Mouse (Mus musculus): ENCODE results near the gene Sel1l3. TPM values are rescaled to one million over a fixed set of nuclear protein-coding genes. Genes with fewer than 3 reads are reported as not detected.

The Sel1l3 gene
- polyA plus RNA-seq, 1 experiment: 47.7 TPM

- Histone ChIP-seq H3K27ac (ENCODE audit: insufficient read depth, low read length) (no peak overlapping the region), H3K4me1 (ENCODE audit: control insufficient read depth, insufficient read depth, low read length) (no peaks in the 10 kb centered on the region), H3K4me3 (ENCODE audit: insufficient read depth, low read length) (no peak overlapping the region)
- no peak for TF ChIP-seq CTCF (IDR thresholded peaks at IDR 0.05; ENCODE audit: extremely low read depth, insufficient read depth, low read length)
- no peak for TF ChIP-seq POLR2A (IDR thresholded peaks at IDR 0.05; ENCODE audit: extremely low read depth, insufficient read depth, low read length)
These were observed 11.7 kb upstream of the Sel1l3 start for GRCm38 (mm10) chr5:53225434-53225833.

- no peak overlapping the region for H3K4me3 ChIP-seq (ENCODE audit: insufficient read depth, low read length)
- peaks cover 1% of the 10 kb centered on the region; the same call in 1 of the 2 replicates for H3K4me1 ChIP-seq (ENCODE audit: control insufficient read depth, insufficient read depth, low read length)
- no peak overlapping the region for H3K27ac ChIP-seq (ENCODE audit: insufficient read depth, low read length)
- no peak for TF ChIP-seq POLR2A (IDR thresholded peaks at IDR 0.05; ENCODE audit: extremely low read depth, insufficient read depth, low read length)
- no peak for TF ChIP-seq CTCF (IDR thresholded peaks at IDR 0.05; ENCODE audit: extremely low read depth, insufficient read depth, low read length)
These were observed 1.1 kb upstream of the Sel1l3 start for GRCm38 (mm10) chr5:53214801-53215200.

DNA sequence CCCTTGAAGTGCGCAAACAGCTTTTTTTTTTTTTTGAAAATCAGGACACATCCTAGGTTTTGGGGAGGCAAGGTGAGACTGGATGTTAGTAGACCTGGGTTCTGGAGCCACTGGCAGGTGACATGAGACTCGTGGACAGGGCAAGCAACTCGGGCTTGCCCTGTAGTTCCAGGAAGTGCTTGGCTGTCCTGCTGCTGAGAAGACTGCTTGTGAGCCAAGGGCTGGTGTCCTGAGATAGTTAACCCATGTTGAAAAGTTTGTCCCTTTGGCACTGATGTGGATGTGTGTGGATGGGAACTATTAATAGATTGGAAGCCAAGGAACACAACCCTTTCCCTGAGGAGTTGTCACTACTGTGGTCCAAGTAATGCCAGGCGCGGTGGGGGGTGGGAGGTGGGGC, 635 bp upstream of the Sel1l3 start:
- peak overlapping the region; percentile 88 for H3K4me3 ChIP-seq (ENCODE audit: insufficient read depth, low read length)
- H3K27ac ChIP-seq (ENCODE audit: insufficient read depth, low read length): no peak overlapping the region
- H3K4me1 ChIP-seq (ENCODE audit: control insufficient read depth, insufficient read depth, low read length): peaks cover 1% of the 10 kb centered on the region; the same call in 1 of the 2 replicates
- no peak for TF ChIP-seq CTCF (IDR thresholded peaks at IDR 0.05; ENCODE audit: extremely low read depth, insufficient read depth, low read length)
- TF ChIP-seq POLR2A (IDR thresholded peaks at IDR 0.05; ENCODE audit: extremely low read depth, insufficient read depth, low read length): no peak

DNA sequence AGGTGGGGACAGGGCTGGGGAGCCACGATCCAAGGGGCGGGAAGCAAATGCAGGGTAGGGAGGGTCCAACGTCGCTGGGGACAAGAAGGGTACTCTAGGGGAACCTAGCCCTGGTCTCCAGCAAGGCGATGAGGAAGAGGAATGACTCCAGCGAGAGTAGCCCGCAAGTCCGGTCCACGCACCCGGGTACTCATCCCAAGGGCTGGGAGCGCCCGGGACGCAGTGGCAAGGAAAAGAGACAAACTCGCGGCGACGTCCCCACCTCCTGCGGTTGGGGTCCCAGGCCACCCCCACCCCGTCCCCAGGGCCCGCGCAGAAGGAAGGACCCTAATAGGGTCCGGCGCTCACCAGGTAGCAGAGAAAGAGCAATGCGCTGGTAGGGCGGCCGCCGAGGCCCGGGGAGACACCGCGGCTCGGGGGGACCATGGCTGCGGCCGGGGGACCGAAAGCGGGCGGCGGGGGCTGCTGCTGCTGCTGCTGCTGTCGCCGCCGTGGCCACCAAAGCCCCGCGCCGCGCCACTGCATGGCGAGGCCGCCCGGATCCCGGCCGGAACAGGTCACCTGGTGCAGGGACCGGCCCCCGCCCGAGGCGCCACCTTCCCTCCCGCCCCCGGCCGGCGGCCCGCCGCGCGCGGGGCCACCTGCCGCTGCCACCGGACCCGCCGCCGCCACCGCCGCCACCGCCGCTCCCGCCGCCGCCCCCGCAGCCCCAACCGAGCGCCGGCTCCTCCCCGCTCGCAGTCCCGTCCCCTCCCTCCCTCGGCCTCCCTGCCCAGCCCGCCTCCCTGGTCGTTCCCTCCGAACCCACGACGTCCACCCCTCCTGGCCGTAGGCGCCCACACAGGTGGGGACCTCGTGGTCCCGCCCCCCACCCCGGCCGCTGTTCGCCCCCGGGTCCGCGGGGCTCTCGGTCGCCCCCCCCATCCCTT, 681 bp downstream of the Sel1l3 start:
- no peak for TF ChIP-seq POLR2A (IDR thresholded peaks at IDR 0.05; ENCODE audit: extremely low read depth, insufficient read depth, low read length)
- TF ChIP-seq CTCF (IDR thresholded peaks at IDR 0.05; ENCODE audit: extremely low read depth, insufficient read depth, low read length): no peak
- H3K27ac ChIP-seq (ENCODE audit: insufficient read depth, low read length): peak overlapping the region; percentile 51; the same call in 1 of the 2 replicates
- H3K4me1 ChIP-seq (ENCODE audit: control insufficient read depth, insufficient read depth, low read length): peaks cover 1% of the 10 kb centered on the region; the same call in 1 of the 2 replicates
- H3K4me3 ChIP-seq (ENCODE audit: insufficient read depth, low read length): peak overlapping the region; percentile 88

DNA sequence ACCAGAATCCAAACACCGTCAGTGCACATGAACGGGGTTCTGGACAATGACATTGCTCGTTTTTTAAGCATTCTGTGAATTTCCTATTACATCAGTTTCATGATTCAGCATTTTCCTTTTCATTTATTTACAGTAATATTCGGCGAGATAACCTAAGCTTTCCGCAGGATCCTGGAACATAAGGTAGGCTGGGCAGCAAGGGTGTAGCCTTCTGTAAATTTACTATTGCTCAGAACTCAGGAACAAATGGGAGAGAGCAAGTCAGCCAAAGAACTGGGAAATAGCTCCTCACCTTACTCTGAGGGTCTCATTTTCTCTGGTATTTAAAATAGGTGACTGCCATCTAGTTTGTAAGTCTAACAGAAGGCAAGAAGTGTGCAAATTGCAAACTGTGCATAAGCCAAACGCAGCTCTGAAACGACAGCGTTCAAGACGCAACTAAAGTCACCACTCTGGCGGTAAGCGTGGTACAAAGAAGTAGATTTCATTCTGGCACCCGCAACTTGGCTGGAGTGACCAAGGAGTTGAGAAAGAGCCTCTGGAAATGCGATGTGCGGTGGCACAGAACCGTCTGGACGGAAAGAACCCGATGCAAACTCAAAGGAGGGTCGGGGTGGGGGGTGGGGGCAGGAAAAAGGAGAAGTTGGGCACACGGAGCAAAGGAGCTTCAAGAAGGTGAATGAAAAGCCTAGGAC, 1.5 kb downstream of the Sel1l3 start:
- TF ChIP-seq CTCF (IDR thresholded peaks at IDR 0.05; ENCODE audit: extremely low read depth, insufficient read depth, low read length) (no peak), POLR2A (IDR thresholded peaks at IDR 0.05; ENCODE audit: extremely low read depth, insufficient read depth, low read length) (no peak)
- peaks cover 1% of the 10 kb centered on the region; the same call in 1 of the 2 replicates for H3K4me1 ChIP-seq (ENCODE audit: control insufficient read depth, insufficient read depth, low read length)
- no peak overlapping the region for H3K27ac ChIP-seq (ENCODE audit: insufficient read depth, low read length)
- H3K4me3 ChIP-seq (ENCODE audit: insufficient read depth, low read length): peak overlapping the region; percentile 88

- peaks cover 1% of the 10 kb centered on the region; the same call in 1 of the 2 replicates for H3K4me1 ChIP-seq (ENCODE audit: control insufficient read depth, insufficient read depth, low read length)
- TF ChIP-seq POLR2A (IDR thresholded peaks at IDR 0.05; ENCODE audit: extremely low read depth, insufficient read depth, low read length) (no peak), CTCF (IDR thresholded peaks at IDR 0.05; ENCODE audit: extremely low read depth, insufficient read depth, low read length) (no peak)
- peak overlapping the region; percentile 88 for H3K4me3 ChIP-seq (ENCODE audit: insufficient read depth, low read length)
- H3K27ac ChIP-seq (ENCODE audit: insufficient read depth, low read length): no peak overlapping the region
These were observed 2.5 kb downstream of the Sel1l3 start for GRCm38 (mm10) chr5:53211241-53211640.

- TF ChIP-seq CTCF (IDR thresholded peaks at IDR 0.05; ENCODE audit: extremely low read depth, insufficient read depth, low read length) (no peak), POLR2A (IDR thresholded peaks at IDR 0.05; ENCODE audit: extremely low read depth, insufficient read depth, low read length) (no peak)
- no peak overlapping the region for H3K27ac ChIP-seq (ENCODE audit: insufficient read depth, low read length)
- peaks cover 1% of the 10 kb centered on the region; the same call in 1 of the 2 replicates for H3K4me1 ChIP-seq (ENCODE audit: control insufficient read depth, insufficient read depth, low read length)
- H3K4me3 ChIP-seq (ENCODE audit: insufficient read depth, low read length): peak overlapping the region; percentile 88
These were observed 3.2 kb downstream of the Sel1l3 start for GRCm38 (mm10) chr5:53210481-53210880.

DNA sequence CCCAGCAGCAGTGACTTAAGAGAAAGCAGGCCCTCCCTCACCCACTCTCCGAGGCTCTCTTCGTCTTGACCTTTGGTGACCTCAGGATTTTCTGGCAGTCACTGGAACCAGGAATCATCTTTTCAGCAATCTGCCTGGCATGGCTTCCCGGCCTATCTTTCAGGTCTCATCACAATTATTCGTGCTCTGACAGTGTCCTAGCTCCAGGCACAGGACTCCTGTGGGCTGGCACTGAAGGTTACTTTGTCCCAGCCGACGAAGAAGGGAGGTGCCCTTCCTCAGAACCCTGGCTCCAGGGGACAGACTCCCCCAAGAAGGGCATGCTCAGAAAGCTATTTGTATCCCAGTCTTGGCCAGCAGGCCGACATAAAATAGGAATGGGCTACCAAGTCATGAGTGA, 4.0 kb downstream of the Sel1l3 start:
- Histone ChIP-seq H3K27ac (ENCODE audit: insufficient read depth, low read length) (0 out of 2 replicates have a peak overlapping the region, but pooled peaks have one; percentile 9), H3K4me1 (ENCODE audit: control insufficient read depth, insufficient read depth, low read length) (peaks cover 3% of the 10 kb centered on the region; the same call in 1 of the 2 replicates), H3K4me3 (ENCODE audit: insufficient read depth, low read length) (0 out of 2 replicates have a peak overlapping the region, but pooled peaks have one; percentile 88)
- TF ChIP-seq POLR2A (IDR thresholded peaks at IDR 0.05; ENCODE audit: extremely low read depth, insufficient read depth, low read length) (no peak), CTCF (IDR thresholded peaks at IDR 0.05; ENCODE audit: extremely low read depth, insufficient read depth, low read length) (no peak)

GRCm38 (mm10) chr5:53208731-53209130, 5.0 kb downstream of the Sel1l3 start:
- Histone ChIP-seq H3K27ac (ENCODE audit: insufficient read depth, low read length) (no peak overlapping the region), H3K4me3 (ENCODE audit: insufficient read depth, low read length) (no peak overlapping the region), H3K4me1 (ENCODE audit: control insufficient read depth, insufficient read depth, low read length) (peaks cover 3% of the 10 kb centered on the region; the same call in 1 of the 2 replicates)
- no peak for TF ChIP-seq CTCF (IDR thresholded peaks at IDR 0.05; ENCODE audit: extremely low read depth, insufficient read depth, low read length)
- TF ChIP-seq POLR2A (IDR thresholded peaks at IDR 0.05; ENCODE audit: extremely low read depth, insufficient read depth, low read length): no peak
